Mouse (Mus musculus) heart, adult 2 months (tissue): ENCODE measurements at regions not wholly inside any gene's neighbourhood (a gene's known extent, or its start where the extent isn't known, plus 50 kb on each side); places are given as distances from the start of the nearest gene placed in this dataset.

ENCODE experiments used
- CTCF ChIP-seq: fragments of 200-600 bp; IDR thresholded peaks from 2 replicates; pipeline ENCODE4 v1.8.1; 2022; ENCODE audit warnings: antibody characterized with exemption, mild to moderate bottlenecking, moderate library complexity
- POLR2A ChIP-seq: fragments of 200-500 bp; IDR thresholded peaks from 2 replicates; pipeline ENCODE4 v1.6.1; 2011; ENCODE audit warnings: mild to moderate bottlenecking, low read depth, low read length, control low read depth; ENCODE audit not compliant: insufficient read depth

DNA sequence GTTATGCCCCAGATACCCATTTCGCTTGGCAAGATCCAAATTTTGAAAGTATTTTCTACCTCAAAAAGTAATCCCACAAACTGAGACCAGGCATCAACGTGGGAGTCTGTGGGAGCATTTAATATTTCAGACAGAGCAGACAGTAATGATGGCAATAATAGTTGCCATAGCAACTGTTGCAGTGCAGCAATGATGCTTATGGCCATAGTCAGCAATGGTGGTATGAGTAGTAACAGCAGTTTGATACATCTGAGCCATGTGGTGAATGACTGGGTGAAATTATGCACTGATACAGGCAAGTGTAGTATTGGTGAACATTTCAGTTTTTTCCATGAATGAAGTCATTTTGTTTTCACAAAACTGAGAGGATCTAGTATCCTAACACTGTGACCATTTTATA is 600.8 kb upstream of the Igfbp3 start:
- TF ChIP-seq CTCF = no peak
- no peak for TF ChIP-seq POLR2A
